9 mouse cellular contexts compared by ENCODE assay signal in the genomic region with DNA sequence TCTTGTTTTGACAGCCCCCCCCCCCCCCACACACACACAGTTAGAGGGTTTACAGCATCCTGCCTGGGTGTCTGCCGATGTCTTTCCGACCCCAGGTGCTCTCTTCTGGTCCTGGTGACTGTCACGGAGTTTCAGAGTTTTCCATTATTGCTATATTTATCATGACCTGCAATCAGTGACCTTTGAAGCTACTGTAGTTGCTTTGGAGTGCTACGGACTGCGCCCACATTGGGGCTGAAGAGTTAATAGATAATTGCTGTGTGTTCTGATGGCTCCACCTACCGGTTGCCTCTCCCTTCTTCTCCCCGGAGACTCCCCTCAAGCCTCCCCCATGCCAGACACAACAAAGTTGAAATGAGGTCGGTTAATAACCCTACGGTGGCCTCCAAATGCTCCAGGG. TPM values are rescaled to one million over a fixed set of nuclear protein-coding genes. Genes with fewer than 3 reads are reported as not detected.
DNase-seq lines count a peak whose midpoint lies in the region; ATAC-seq and TF ChIP-seq lines count a peak whose summit lies in the region.
"Had no signal": no experiment of that assay in that cellular context is flagged by ENCODE, and none has a peak within 500 bp of the region (broad histone marks: within the 10 kb centered on the region; RNA-seq: fewer than 3 reads in every experiment).

No protein-coding gene starts in this region.

- no peaks in the 10 kb centered on the region for H3K9me3 ChIP-seq in hindbrain, embryonic 11.5 days (ENCODE audit: control insufficient read depth, low read length)
- no peaks in the 10 kb centered on the region for H3K9me3 ChIP-seq in hindbrain, embryonic 14.5 days (ENCODE audit: control insufficient read depth, low read length)
- H3K9me3 ChIP-seq in intestine, postnatal 0 days (ENCODE audit: control insufficient read depth) = 0 out of 2 replicates have a peak, but pooled peaks cover 3% of the 10 kb centered on the region

- TF ChIP-seq CTCF in intestine, postnatal 0 days (IDR thresholded peaks at IDR 0.05; ENCODE audit: low read depth) = peak; percentile 82
- TF ChIP-seq CTCF in lung, adult 2 months (IDR thresholded peaks at IDR 0.05; ENCODE audit: insufficient read depth, low read length) = peak; percentile 64

- H3K36me3 ChIP-seq in hindbrain, embryonic 11.5 days (ENCODE audit: control insufficient read depth, insufficient read depth, low read length) = no peaks in the 10 kb centered on the region
- H3K36me3 ChIP-seq in hindbrain, embryonic 14.5 days (replicated peaks; ENCODE audit: control insufficient read depth, insufficient read depth) = no peaks in the 10 kb centered on the region
- no peaks in the 10 kb centered on the region for H3K36me3 ChIP-seq in intestine, postnatal 0 days (ENCODE audit: control insufficient read depth, insufficient read depth)

- H3K4me3 ChIP-seq in hindbrain, embryonic 11.5 days (ENCODE audit: low read depth, low read length) = no peak overlapping the region
- no peak overlapping the region for H3K4me3 ChIP-seq in hindbrain, embryonic 14.5 days (replicated peaks; ENCODE audit: low read length)
- H3K4me3 ChIP-seq in intestine, postnatal 0 days (ENCODE audit: low read depth, low read length) = no peak overlapping the region
- no peak overlapping the region for H3K4me3 ChIP-seq in lung, adult 2 months (replicated peaks; ENCODE audit: extremely low read depth, low read depth, low read length)

- WGBS in hindbrain, embryonic 11.5 days = 16% methylated on average over 9 of the region's 9 CpGs
- 10% methylated on average over 9 of the region's 9 CpGs for WGBS in hindbrain, embryonic 14.5 days
- 2% methylated on average over 9 of the region's 9 CpGs for WGBS in intestine, postnatal 0 days
- WGBS in lung, adult 2 months = 9% methylated on average over 9 of the region's 9 CpGs

- no peak overlapping the region for H3K4me2 ChIP-seq in hindbrain, embryonic 11.5 days (replicated peaks; ENCODE audit: low read depth, low read length)
- H3K4me2 ChIP-seq in hindbrain, embryonic 14.5 days (replicated peaks) = no peak overlapping the region
- peak overlapping the region; percentile 51 for H3K4me2 ChIP-seq in intestine, postnatal 0 days (replicated peaks; ENCODE audit: low read depth)

- peak; percentile 51 for DNase-seq in hindbrain, embryonic 11.5 days (ENCODE audit: low spot score)
- no peak for DNase-seq in hindbrain, embryonic 14.5 days (ENCODE audit: low spot score)
- peak; percentile 40 to 76 for DNase-seq in adrenal gland, postnatal 36 days
- DNase-seq in gastrocnemius, postnatal 14 days = peak; percentile 19
- DNase-seq in lung, adult 2 months = peak; percentile 18
- DNase-seq in retina, adult 2 months (ENCODE audit: low read depth, low spot score) = peak; percentile 34

- no peaks in the 10 kb centered on the region for H3K4me1 ChIP-seq in hindbrain, embryonic 11.5 days (replicated peaks; ENCODE audit: control insufficient read depth, insufficient read depth, low read length)
- 0 out of 2 replicates have a peak, but pooled peaks cover 5% of the 10 kb centered on the region for H3K4me1 ChIP-seq in hindbrain, embryonic 14.5 days (replicated peaks; ENCODE audit: control insufficient read depth, insufficient read depth, low read length)
- no peaks in the 10 kb centered on the region for H3K4me1 ChIP-seq in intestine, postnatal 0 days (replicated peaks; ENCODE audit: control insufficient read depth, insufficient read depth, low read length)
- H3K4me1 ChIP-seq in lung, adult 2 months (ENCODE audit: control insufficient read depth, insufficient read depth, low read length) = no peaks in the 10 kb centered on the region

- 0 out of 2 replicates have a peak, but pooled peaks have one; percentile 35 for ATAC-seq in hindbrain, embryonic 11.5 days (ENCODE audit: low FRiP score)
- no peak for ATAC-seq in hindbrain, embryonic 14.5 days (ENCODE audit: low FRiP score)
- ATAC-seq in intestine, postnatal 0 days = peak; percentile 74
- no peak for ATAC-seq in megakaryocyte-erythroid progenitor cell, adult 5-6 weeks (replicated peaks; ENCODE audit: low FRiP score, low TSS enrichment, poor library complexity, severe bottlenecking)

- no peak for TF ChIP-seq POLR2A in lung, adult 2 months (IDR thresholded peaks at IDR 0.05; ENCODE audit: borderline replicate concordance, extremely low read depth, low read depth, low read length)

- no peak overlapping the region for H3K9ac ChIP-seq in hindbrain, embryonic 11.5 days (ENCODE audit: low read depth, low read length)
- no peak overlapping the region for H3K9ac ChIP-seq in hindbrain, embryonic 14.5 days
- no peak overlapping the region for H3K9ac ChIP-seq in intestine, postnatal 0 days (ENCODE audit: low read depth, low read length)

- intact Hi-C loops in gastrocnemius, postnatal 14 days (cut with DNase I; ENCODE audit: low total_unique reads) = loop anchor here (10.0 kb wide), 1 partner anchor 82 kb away; no protein-coding TSS in a partner anchor

- H3K27ac ChIP-seq in hindbrain, embryonic 11.5 days (ENCODE audit: low read depth, low read length) = no peak overlapping the region
- H3K27ac ChIP-seq in hindbrain, embryonic 14.5 days = no peak overlapping the region
- no peak overlapping the region for H3K27ac ChIP-seq in intestine, postnatal 0 days (ENCODE audit: low read depth, low read length)

- no peaks in the 10 kb centered on the region for H3K27me3 ChIP-seq in hindbrain, embryonic 11.5 days (ENCODE audit: control insufficient read depth, insufficient read depth, low read length)
- no peaks in the 10 kb centered on the region for H3K27me3 ChIP-seq in hindbrain, embryonic 14.5 days (ENCODE audit: control insufficient read depth, insufficient read depth, low read length)
- H3K27me3 ChIP-seq in intestine, postnatal 0 days (replicated peaks; ENCODE audit: control insufficient read depth, insufficient read depth, low read length) = no peaks in the 10 kb centered on the region

RNA-seq across cellular contexts. Expression of a gene that starts 12.5 kb away (rescaled TPM):
- 0.11 and 0.12 TPM in 2 replicates for polyA plus RNA-seq in hindbrain, embryonic 11.5 days (2014; fragmentation: Nextera tagmentation; extraction: Ambion mirVana)
- polyA plus RNA-seq in hindbrain, embryonic 14.5 days (2014; fragmentation: Nextera tagmentation; extraction: Ambion mirVana) = 0.27 TPM in 1 of 2 replicates, not detected in the other
- not detected for total RNA-seq in adrenal gland, postnatal 36 days (2021)
- total RNA-seq in gastrocnemius, postnatal 14 days (2021) = not detected
- polyA plus RNA-seq in intestine, postnatal 0 days (2015; fragmentation: Nextera tagmentation; extraction: Ambion mirVana) = 0.07 TPM in 1 of 2 replicates, not detected in the other
- not detected in 2 replicates for polyA plus RNA-seq in lung, adult 2 months (2012; rRNA removed)
- not detected in 2 replicates for total RNA-seq in megakaryocyte-erythroid progenitor cell, adult 5-6 weeks (2014; fragmentation: Nextera tagmentation)
- total RNA-seq in megakaryocyte-erythroid progenitor cell, adult 5-6 weeks (2017) = not detected in 2 replicates
- total RNA-seq: left cerebral cortex, postnatal 14 days had no signal

RNA-seq across cellular contexts. Expression of a gene that starts 24.8 kb away (rescaled TPM):
- 0.17 and 0.19 TPM in 2 replicates for polyA plus RNA-seq in hindbrain, embryonic 11.5 days (2014; fragmentation: Nextera tagmentation; extraction: Ambion mirVana)
- not detected in 2 replicates for polyA plus RNA-seq in hindbrain, embryonic 14.5 days (2014; fragmentation: Nextera tagmentation; extraction: Ambion mirVana)
- under 1 TPM; 0.23 to 0.26 TPM for total RNA-seq in adrenal gland, postnatal 36 days (2021)
- under 1 TPM; 0.89 to 0.98 TPM for total RNA-seq in gastrocnemius, postnatal 14 days (2021)
- polyA plus RNA-seq in intestine, postnatal 0 days (2015; fragmentation: Nextera tagmentation; extraction: Ambion mirVana) = 0.13 TPM in 1 of 2 replicates, not detected in the other
- polyA plus RNA-seq in lung, adult 2 months (2012; rRNA removed) = 0.15 TPM in 2 replicates
- total RNA-seq in megakaryocyte-erythroid progenitor cell, adult 5-6 weeks (2014; fragmentation: Nextera tagmentation) = not detected in 2 replicates
- total RNA-seq in megakaryocyte-erythroid progenitor cell, adult 5-6 weeks (2017) = 0.53 TPM in 1 of 2 replicates, not detected in the other

RNA-seq across cellular contexts. Expression of a gene that starts 39.4 kb away (rescaled TPM):
- 8.9 and 9.6 TPM in 2 replicates for polyA plus RNA-seq in hindbrain, embryonic 11.5 days (2014; fragmentation: Nextera tagmentation; extraction: Ambion mirVana)
- polyA plus RNA-seq in hindbrain, embryonic 14.5 days (2014; fragmentation: Nextera tagmentation; extraction: Ambion mirVana) = 13.2 and 14.8 TPM in 2 replicates
- total RNA-seq in adrenal gland, postnatal 36 days (2021) = 10 to 100 TPM; 10.6 to 14.2 TPM
- 1 to 10 TPM; 6.6 to 7.8 TPM for total RNA-seq in gastrocnemius, postnatal 14 days (2021)
- 8.0 and 8.2 TPM in 2 replicates for polyA plus RNA-seq in intestine, postnatal 0 days (2015; fragmentation: Nextera tagmentation; extraction: Ambion mirVana)
- 38.4 and 41.1 TPM in 2 replicates for polyA plus RNA-seq in lung, adult 2 months (2012; rRNA removed)
- total RNA-seq in megakaryocyte-erythroid progenitor cell, adult 5-6 weeks (2014; fragmentation: Nextera tagmentation) = 4.8 and 5.2 TPM in 2 replicates
- 3.8 and 5.0 TPM in 2 replicates for total RNA-seq in megakaryocyte-erythroid progenitor cell, adult 5-6 weeks (2017)

Comparison
In these comparisons a context has a peak if more than half of its experiments do, and no peak if none do; other contexts are left out.
1. ATAC-seq: peak in hindbrain, embryonic 11.5 days (single experiment) and intestine, postnatal 0 days (single experiment); none in hindbrain, embryonic 14.5 days (single experiment) and megakaryocyte-erythroid progenitor cell, adult 5-6 weeks (single experiment).